Comparison of ENCODE assay signal across 21 mouse cellular contexts in genomic region chr9:8054831-8055230, GRCm38 (mm10). TPM values are rescaled to one million over a fixed set of nuclear protein-coding genes. Genes with fewer than 3 reads are reported as not detected.
A peak's percentile ranks its signal among the peaks of the same experiment; 100 is the strongest.
DNase-seq lines count a peak whose midpoint lies in the region; ATAC-seq lines count a peak whose summit lies in the region.
"Had no signal": no experiment of that assay in that cellular context is flagged by ENCODE, and none has a peak within 500 bp of the region (broad histone marks: within the 10 kb centered on the region; RNA-seq: fewer than 3 reads in every experiment).

No protein-coding gene starts in this region.

- no peaks in the 10 kb centered on the region for H3K9me3 ChIP-seq in stomach, embryonic 14.5 days (ENCODE audit: control insufficient read depth, low read depth, low read length)
- H3K9me3 ChIP-seq in forebrain, embryonic 12.5 days = no peaks in the 10 kb centered on the region
- H3K9me3 ChIP-seq: heart, embryonic 10.5 days; hindbrain, embryonic 10.5 days; kidney, embryonic 15.5 days; limb, embryonic 15.5 days; liver, embryonic 15.5 days had no signal

- no peaks in the 10 kb centered on the region for H3K36me3 ChIP-seq in stomach, embryonic 14.5 days (ENCODE audit: control insufficient read depth, insufficient read depth, low read length)
- H3K36me3 ChIP-seq in forebrain, embryonic 12.5 days (replicated peaks) = no peaks in the 10 kb centered on the region
- H3K36me3 ChIP-seq: heart, embryonic 10.5 days; hindbrain, embryonic 10.5 days; kidney, embryonic 15.5 days; limb, embryonic 15.5 days; liver, embryonic 15.5 days had no signal

- H3K27me3 ChIP-seq in stomach, embryonic 14.5 days (ENCODE audit: control insufficient read depth, insufficient read depth, low read length) = no peaks in the 10 kb centered on the region
- H3K27me3 ChIP-seq in forebrain, embryonic 12.5 days = no peaks in the 10 kb centered on the region
- H3K27me3 ChIP-seq: CH12.LX; kidney, embryonic 15.5 days; limb, embryonic 15.5 days; liver, embryonic 15.5 days had no signal

- no peak overlapping the region for H3K27ac ChIP-seq in stomach, embryonic 14.5 days (ENCODE audit: low read length)
- H3K27ac ChIP-seq in forebrain, embryonic 12.5 days = no peak overlapping the region
- H3K27ac ChIP-seq: heart, embryonic 10.5 days; hindbrain, embryonic 10.5 days; kidney, embryonic 15.5 days; limb, embryonic 15.5 days; liver, embryonic 15.5 days had no signal

- H3K4me2 ChIP-seq in stomach, embryonic 14.5 days (replicated peaks; ENCODE audit: low read depth, low read length) = no peak overlapping the region
- H3K4me2 ChIP-seq in forebrain, embryonic 12.5 days = no peak overlapping the region
- H3K4me2 ChIP-seq: kidney, embryonic 15.5 days; limb, embryonic 15.5 days; liver, embryonic 15.5 days had no signal

- peak; percentile 17 for DNase-seq in heart, adult 11 months
- no peak for DNase-seq in heart, adult 18-20 months
- DNase-seq in 3T3-L1 (ENCODE audit: low read depth, low spot score) (peak; percentile 32), ZHBTc4 (ENCODE audit: low read depth, low spot score) (peak; percentile 53)
- DNase-seq in cerebellum, adult 11 months = no peak
- DNase-seq: adrenal gland, postnatal 10 days; cerebellum, postnatal 14 days; gastrocnemius, postnatal 36 days; lung, postnatal 14 days had no signal

- no peak overlapping the region for H3K9ac ChIP-seq in stomach, embryonic 14.5 days (replicated peaks; ENCODE audit: low read depth, low read length)
- H3K9ac ChIP-seq in forebrain, embryonic 12.5 days = no peak overlapping the region
- H3K9ac ChIP-seq: kidney, embryonic 15.5 days; limb, embryonic 15.5 days; liver, embryonic 15.5 days had no signal

- H3K4me1 ChIP-seq in stomach, embryonic 14.5 days (ENCODE audit: control insufficient read depth, insufficient read depth, low read length) = 0 out of 2 replicates have a peak, but pooled peaks cover 3% of the 10 kb centered on the region
- no peaks in the 10 kb centered on the region for H3K4me1 ChIP-seq in forebrain, embryonic 12.5 days
- H3K4me1 ChIP-seq: heart, embryonic 10.5 days; hindbrain, embryonic 10.5 days; kidney, embryonic 15.5 days; limb, embryonic 15.5 days; liver, embryonic 15.5 days had no signal

- peak; percentile 65; the same call in 1 of the 2 replicates for ATAC-seq in stomach, embryonic 14.5 days (ENCODE audit: insufficient number of reproducible peaks, insufficient read depth, low FRiP score, low read depth)
- ATAC-seq in forebrain, embryonic 12.5 days (ENCODE audit: low FRiP score) = no peak
- ATAC-seq: forebrain, embryonic 16.5 days; midbrain, embryonic 16.5 days had no signal

- H3K4me3 ChIP-seq in stomach, embryonic 14.5 days (ENCODE audit: low read depth, low read length) = no peak overlapping the region
- no peak overlapping the region for H3K4me3 ChIP-seq in forebrain, embryonic 12.5 days (replicated peaks)
- H3K4me3 ChIP-seq: erythroblast, embryonic 14.5 days; heart, embryonic 10.5 days; hindbrain, embryonic 10.5 days; kidney, embryonic 15.5 days; limb, embryonic 15.5 days; liver, embryonic 15.5 days had no signal

- WGBS in stomach, embryonic 14.5 days = 15% methylated on average over 1 of the region's 1 CpGs
- WGBS in forebrain, embryonic 12.5 days = 63% methylated on average over 1 of the region's 1 CpGs

RNA-seq across cellular contexts. Expression of gene Cfap300, which starts 12.2 kb away (rescaled TPM):
- total RNA-seq in heart, adult 18-20 months (2021) = under 1 TPM; 0.40 to 0.82 TPM
- polyA plus RNA-seq in stomach, embryonic 14.5 days (2014; fragmentation: Nextera tagmentation; extraction: Ambion mirVana) = 12.0 and 13.8 TPM in 2 replicates
- 16.5 and 18.6 TPM in 2 replicates for polyA plus RNA-seq in forebrain, embryonic 12.5 days (2016; fragmentation: Nextera tagmentation; extraction: Ambion mirVana)
- total RNA-seq: neutrophil, adult 5-6 weeks had no signal

RNA-seq across cellular contexts. Expression of gene Yap1, which starts 50.4 kb away (rescaled TPM):
- total RNA-seq in heart, adult 18-20 months (2021) = 10 to 100 TPM; 71.1 to 78.1 TPM
- polyA plus RNA-seq in stomach, embryonic 14.5 days (2014; fragmentation: Nextera tagmentation; extraction: Ambion mirVana) = 35.1 and 36.2 TPM in 2 replicates
- 29.3 and 31.6 TPM in 2 replicates for polyA plus RNA-seq in forebrain, embryonic 12.5 days (2016; fragmentation: Nextera tagmentation; extraction: Ambion mirVana)
- total RNA-seq: CH12.LX had no signal
- polyA plus RNA-seq: erythroblast, embryonic 14.5 days had no signal

Comparison
In these comparisons a context has a peak if more than half of its experiments do, and no peak if none do; other contexts are left out.
1. DNase-seq: peak in heart, adult 11 months (single experiment), 3T3-L1 (single experiment) and ZHBTc4 (single experiment); none in heart, adult 18-20 months (0 of 2) and cerebellum, adult 11 months (single experiment).